Mouse (Mus musculus): Measurements from ENCODE around the gene Crtac1. TPM values are rescaled to one million over a fixed set of nuclear protein-coding genes. Genes with fewer than 3 reads are reported as not detected.

The Crtac1 gene
- total RNA-seq (2014; rRNA removed) (31.3 and 34.8 TPM in 2 replicates), polyA plus RNA-seq (2015; fragmentation: Nextera tagmentation; extraction: Ambion mirVana) (50.2 and 53.1 TPM in 2 replicates)

- peak within 1 kb of the TSS; percentile 81 for H3K9ac ChIP-seq (replicated peaks; ENCODE audit: low read length)
- peak within 1 kb of the TSS; percentile 82 for H3K27ac ChIP-seq
- H3K36me3 ChIP-seq (ENCODE audit: insufficient read depth, low read length), result no peaks in the 10 kb centered on the region
- peak within 1 kb of the TSS; percentile 58 for H3K4me3 ChIP-seq (ENCODE audit: low read length)
- TF ChIP-seq CTCF (IDR thresholded peaks at IDR 0.05; ENCODE audit: low read depth), result peak; percentile 57
- ATAC-seq (peak; percentile 90), DNase-seq (ENCODE audit: low spot score) (peak; percentile 96)
- H3K4me2 ChIP-seq (ENCODE audit: low read depth, low read length), result peak within 1 kb of the TSS; percentile 77
- no peaks in the 10 kb centered on the region for H3K9me3 ChIP-seq (ENCODE audit: low read length)
- H3K27me3 ChIP-seq (ENCODE audit: insufficient read depth, low read length), result 0 out of 2 replicates have a peak, but pooled peaks cover 4% of the 10 kb centered on the region
- WGBS, result 1% methylated on average over 53 of the region's 88 CpGs
- no peaks in the 10 kb centered on the region for H3K4me1 ChIP-seq (ENCODE audit: insufficient read depth, low read length)
Observed at GRCm38 (mm10) chr19:42431485-42432190, at the start of gene Crtac1. Gene Crtac1 (minus strand): TSS chr19:42431783.

DNA sequence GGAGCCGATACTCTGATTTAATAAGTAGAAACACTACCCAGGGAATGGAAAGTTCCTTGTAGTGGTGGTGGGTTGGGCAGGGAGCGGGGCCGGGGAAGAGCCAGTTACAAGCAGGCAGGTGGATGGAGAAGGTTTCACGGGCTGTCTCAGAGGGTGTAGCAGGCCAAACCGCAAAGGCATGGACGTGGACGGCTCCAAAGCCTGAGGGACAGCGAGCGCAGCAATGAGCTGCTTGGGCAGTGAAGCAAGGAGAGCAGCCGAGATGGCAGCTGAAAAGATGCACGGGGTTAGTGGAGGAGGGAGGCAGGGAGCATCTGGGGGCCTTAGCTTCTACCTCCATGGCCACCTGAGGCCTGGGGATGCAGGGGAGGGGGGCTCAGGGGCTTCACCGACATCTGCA is 46.7 kb upstream of the Crtac1 start:
- Histone ChIP-seq H3K4me2 (ENCODE audit: low read depth, low read length) (no peak overlapping the region), H3K4me1 (ENCODE audit: insufficient read depth, low read length) (no peaks in the 10 kb centered on the region)
- WGBS, result 38% methylated on average over 12 of the region's 12 CpGs

GRCm38 (mm10) chr19:42477769-42478168 is 46.2 kb upstream of the Crtac1 start:
- no peak for ATAC-seq
- DNase-seq (ENCODE audit: low spot score), result no peak
- Histone ChIP-seq H3K27ac (no peak overlapping the region), H3K9me3 (ENCODE audit: low read length) (no peaks in the 10 kb centered on the region), H3K4me2 (ENCODE audit: low read depth, low read length) (no peak overlapping the region), H3K9ac (replicated peaks; ENCODE audit: low read length) (no peak overlapping the region), H3K36me3 (ENCODE audit: insufficient read depth, low read length) (no peaks in the 10 kb centered on the region), H3K4me3 (ENCODE audit: low read length) (no peak overlapping the region), H3K27me3 (ENCODE audit: insufficient read depth, low read length) (no peaks in the 10 kb centered on the region), H3K4me1 (ENCODE audit: insufficient read depth, low read length) (no peaks in the 10 kb centered on the region)
- TF ChIP-seq CTCF (IDR thresholded peaks at IDR 0.05; ENCODE audit: low read depth), result no peak
- WGBS, result 62% methylated on average over 5 of the region's 5 CpGs

More for the DNA sequence above, 46.7 kb upstream of the Crtac1 start:
- no peaks in the 10 kb centered on the region for H3K9me3 ChIP-seq (ENCODE audit: low read length)
- H3K27me3 ChIP-seq (ENCODE audit: insufficient read depth, low read length), result no peaks in the 10 kb centered on the region
- H3K36me3 ChIP-seq (ENCODE audit: insufficient read depth, low read length), result no peaks in the 10 kb centered on the region
- H3K4me3 ChIP-seq (ENCODE audit: low read length), result no peak overlapping the region
- TF ChIP-seq CTCF (IDR thresholded peaks at IDR 0.05; ENCODE audit: low read depth), result no peak
- no peak for DNase-seq (ENCODE audit: low spot score)
- H3K9ac ChIP-seq (replicated peaks; ENCODE audit: low read length), result no peak overlapping the region
- ATAC-seq, result 0 out of 2 replicates have a peak, but pooled peaks have one; percentile 10
- H3K27ac ChIP-seq, result no peak overlapping the region

DNA sequence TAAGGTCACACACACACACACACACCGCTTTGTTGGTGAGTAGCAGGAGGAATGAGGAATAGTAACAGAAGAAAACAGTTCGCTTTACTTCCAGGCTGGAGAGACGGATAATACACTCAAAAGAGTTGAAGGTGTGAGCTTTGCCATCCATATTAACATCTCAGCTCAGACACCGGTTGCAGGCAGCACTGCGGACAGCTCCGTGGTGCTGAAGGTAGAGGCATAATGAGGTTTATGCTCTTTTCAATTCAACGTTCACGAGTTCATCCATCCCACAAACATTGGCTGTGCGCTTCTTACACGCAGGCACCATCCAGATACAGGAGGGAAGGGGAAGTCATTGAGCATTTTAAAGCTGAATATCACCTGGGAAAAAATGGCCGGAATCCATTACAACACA is 41.2 kb upstream of the Crtac1 start:
- no peak for ATAC-seq
- Histone ChIP-seq H3K4me1 (ENCODE audit: insufficient read depth, low read length) (no peaks in the 10 kb centered on the region), H3K9ac (replicated peaks; ENCODE audit: low read length) (no peak overlapping the region), H3K4me3 (ENCODE audit: low read length) (no peak overlapping the region), H3K36me3 (ENCODE audit: insufficient read depth, low read length) (no peaks in the 10 kb centered on the region), H3K9me3 (ENCODE audit: low read length) (no peaks in the 10 kb centered on the region), H3K27ac (no peak overlapping the region), H3K4me2 (ENCODE audit: low read depth, low read length) (no peak overlapping the region), H3K27me3 (ENCODE audit: insufficient read depth, low read length) (no peaks in the 10 kb centered on the region)
- DNase-seq (ENCODE audit: low spot score), result no peak
- 37% methylated on average over 11 of the region's 11 CpGs for WGBS
- TF ChIP-seq CTCF (IDR thresholded peaks at IDR 0.05; ENCODE audit: low read depth), result no peak

- DNase-seq (ENCODE audit: low spot score) (peak; percentile 48), ATAC-seq (no peak)
- H3K36me3 ChIP-seq (ENCODE audit: insufficient read depth, low read length), result no peaks in the 10 kb centered on the region
- TF ChIP-seq CTCF (IDR thresholded peaks at IDR 0.05; ENCODE audit: low read depth), result no peak
- H3K4me2 ChIP-seq (ENCODE audit: low read depth, low read length), result no peak overlapping the region
- no peaks in the 10 kb centered on the region for H3K27me3 ChIP-seq (ENCODE audit: insufficient read depth, low read length)
- 36% methylated on average over 4 of the region's 4 CpGs for WGBS
- H3K4me3 ChIP-seq (ENCODE audit: low read length), result no peak overlapping the region
- peak overlapping the region; percentile 2; the same call in 1 of the 2 replicates for H3K27ac ChIP-seq
- no peaks in the 10 kb centered on the region for H3K4me1 ChIP-seq (ENCODE audit: insufficient read depth, low read length)
- H3K9ac ChIP-seq (replicated peaks; ENCODE audit: low read length), result no peak overlapping the region
- H3K9me3 ChIP-seq (ENCODE audit: low read length), result no peaks in the 10 kb centered on the region
Observed at GRCm38 (mm10) chr19:42471571-42471970, 40.0 kb upstream of the Crtac1 start.

GRCm38 (mm10) chr19:42461851-42462250 is 30.3 kb upstream of the Crtac1 start:
- Histone ChIP-seq H3K4me2 (ENCODE audit: low read depth, low read length) (no peak overlapping the region), H3K4me1 (ENCODE audit: insufficient read depth, low read length) (peaks cover 8% of the 10 kb centered on the region; the same call in 1 of the 2 replicates), H3K27ac (no peak overlapping the region), H3K4me3 (ENCODE audit: low read length) (no peak overlapping the region), H3K9me3 (ENCODE audit: low read length) (no peaks in the 10 kb centered on the region), H3K27me3 (ENCODE audit: insufficient read depth, low read length) (no peaks in the 10 kb centered on the region), H3K36me3 (ENCODE audit: insufficient read depth, low read length) (no peaks in the 10 kb centered on the region), H3K9ac (replicated peaks; ENCODE audit: low read length) (no peak overlapping the region)
- ATAC-seq (no peak), DNase-seq (ENCODE audit: low spot score) (no peak)
- WGBS, result 38% methylated on average over 6 of the region's 6 CpGs
- no peak for TF ChIP-seq CTCF (IDR thresholded peaks at IDR 0.05; ENCODE audit: low read depth)

- TF ChIP-seq CTCF (IDR thresholded peaks at IDR 0.05; ENCODE audit: low read depth), result no peak
- no peaks in the 10 kb centered on the region for H3K27me3 ChIP-seq (ENCODE audit: insufficient read depth, low read length)
- peaks cover 8% of the 10 kb centered on the region; the same call in 1 of the 2 replicates for H3K4me1 ChIP-seq (ENCODE audit: insufficient read depth, low read length)
- H3K9ac ChIP-seq (replicated peaks; ENCODE audit: low read length), result no peak overlapping the region
- no peak overlapping the region for H3K27ac ChIP-seq
- no peaks in the 10 kb centered on the region for H3K36me3 ChIP-seq (ENCODE audit: insufficient read depth, low read length)
- 24% methylated on average over 9 of the region's 9 CpGs for WGBS
- ATAC-seq (no peak), DNase-seq (ENCODE audit: low spot score) (no peak)
- H3K4me3 ChIP-seq (ENCODE audit: low read length), result no peak overlapping the region
- no peak overlapping the region for H3K4me2 ChIP-seq (ENCODE audit: low read depth, low read length)
- H3K9me3 ChIP-seq (ENCODE audit: low read length), result no peaks in the 10 kb centered on the region
Observed at GRCm38 (mm10) chr19:42461353-42461752, 29.8 kb upstream of the Crtac1 start.
